Mouse (Mus musculus) thymus, adult 2 months (tissue): Measurements from ENCODE around the gene Capn11.

ENCODE experiments used
- CTCF ChIP-seq: fragments of 200-500 bp; IDR thresholded peaks from 2 replicates; pipeline ENCODE4 v1.5.1; 2012; ENCODE audit warnings: mild to moderate bottlenecking, control low read depth, low read length, moderate library complexity, borderline replicate concordance; ENCODE audit not compliant: control insufficient read depth, poor library complexity, insufficient read depth; ENCODE audit errors: extremely low read depth
- POLR2A ChIP-seq: fragments of 200-500 bp; IDR thresholded peaks from 2 replicates; pipeline ENCODE4 v1.6.1; 2012; ENCODE audit warnings: mild to moderate bottlenecking, low read length, control low read depth, moderate library complexity; ENCODE audit not compliant: control insufficient read depth, poor library complexity, insufficient read depth; ENCODE audit errors: extremely low read depth

DNA sequence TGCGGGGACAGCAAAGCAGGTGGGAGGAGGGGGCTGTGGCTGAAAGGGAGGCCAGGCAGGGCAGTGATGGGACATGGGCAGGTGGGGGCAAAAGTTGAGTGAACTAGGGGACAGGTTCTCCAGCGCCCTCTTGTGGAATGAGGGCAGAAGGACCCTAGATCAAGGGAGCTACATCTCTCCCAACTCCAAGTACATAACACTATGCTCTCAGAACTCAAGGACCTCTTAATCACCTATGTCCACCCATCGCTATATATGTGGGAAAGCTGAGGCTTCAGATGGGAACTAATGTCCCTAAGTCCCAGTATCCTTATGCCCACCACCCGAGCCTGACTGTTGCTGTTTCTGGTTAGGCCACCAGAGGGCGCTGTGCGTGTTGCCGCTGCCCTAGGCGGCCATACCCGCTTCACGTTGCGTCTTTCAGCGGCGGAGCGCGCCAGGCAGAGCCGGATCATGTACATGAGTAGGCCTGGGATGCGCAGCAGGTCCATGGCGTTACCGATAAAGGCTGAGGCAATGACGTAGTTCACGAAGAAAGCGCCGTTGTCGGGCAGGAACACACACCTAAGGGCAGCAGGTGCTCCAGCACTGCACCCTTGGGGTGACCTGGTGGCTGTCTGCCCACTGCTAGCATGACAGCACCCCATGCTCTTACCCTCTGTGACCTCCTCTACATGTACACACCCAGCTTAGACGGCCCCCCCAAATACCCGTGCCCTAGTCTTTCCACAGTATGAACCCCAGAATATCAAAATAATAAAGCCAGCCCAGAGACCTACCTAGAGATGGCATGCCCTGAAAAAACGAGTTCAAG lies 4.2 kb upstream of the Capn11 start:
- peak; percentile 96 for TF ChIP-seq CTCF
- no peak for TF ChIP-seq POLR2A
